Mouse (Mus musculus): ENCODE measurements at regions not wholly inside any gene's neighbourhood (a gene's known extent, or its start where the extent isn't known, plus 50 kb on each side); places are given as distances from the start of the nearest gene placed in this dataset.

GRCm38 (mm10) chr8:12175496-12175895 lies 103.1 kb upstream of the A230072I06Rik start:
- Histone ChIP-seq H3K36me3 (ENCODE audit: control insufficient read depth, insufficient read depth, low read length) (no peaks in the 10 kb centered on the region), H3K27me3 (replicated peaks; ENCODE audit: control insufficient read depth, insufficient read depth, low read length) (no peaks in the 10 kb centered on the region), H3K27ac (ENCODE audit: low read length) (no peak overlapping the region), H3K4me2 (ENCODE audit: low read depth, low read length) (no peak overlapping the region), H3K4me1 (ENCODE audit: control insufficient read depth, insufficient read depth, low read length) (no peaks in the 10 kb centered on the region), H3K9ac (ENCODE audit: low read depth, low read length) (no peak overlapping the region), H3K4me3 (ENCODE audit: low read length) (no peak overlapping the region), H3K9me3 (ENCODE audit: control insufficient read depth, low read length) (no peaks in the 10 kb centered on the region)
- 61% methylated on average over 13 of the region's 13 CpGs for WGBS
- no peak for ATAC-seq

DNA sequence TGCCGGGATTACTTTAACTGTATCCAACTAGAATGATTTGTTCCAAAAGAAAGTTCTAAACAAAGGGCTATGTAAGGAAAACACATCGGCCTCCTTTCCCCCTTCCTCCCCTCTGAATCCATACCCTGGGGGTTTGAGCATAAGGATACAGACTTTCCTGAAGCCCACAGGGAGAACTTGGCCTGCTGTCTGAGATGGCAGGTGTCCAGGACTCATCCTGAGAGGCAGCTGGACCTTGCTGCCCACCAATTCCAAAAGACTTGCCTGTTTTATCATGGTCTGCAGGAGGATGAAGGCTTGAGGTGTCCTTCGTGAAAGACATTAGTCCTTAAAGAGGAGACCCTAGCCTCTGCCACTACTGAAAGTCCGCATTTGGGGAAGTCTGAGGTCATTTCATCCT lies 94.0 kb upstream of the A230072I06Rik start:
- H3K9me3 ChIP-seq (ENCODE audit: control insufficient read depth, low read length): no peaks in the 10 kb centered on the region
- H3K4me1 ChIP-seq (ENCODE audit: control insufficient read depth, insufficient read depth, low read length): no peaks in the 10 kb centered on the region
- no peak overlapping the region for H3K4me2 ChIP-seq (ENCODE audit: low read depth, low read length)
- 82% methylated on average over 4 of the region's 4 CpGs for WGBS
- ATAC-seq: no peak
- H3K9ac ChIP-seq (ENCODE audit: low read depth, low read length): no peak overlapping the region
- H3K27me3 ChIP-seq (replicated peaks; ENCODE audit: control insufficient read depth, insufficient read depth, low read length): no peaks in the 10 kb centered on the region
- no peaks in the 10 kb centered on the region for H3K36me3 ChIP-seq (ENCODE audit: control insufficient read depth, insufficient read depth, low read length)
- no peak overlapping the region for H3K27ac ChIP-seq (ENCODE audit: low read length)
- H3K4me3 ChIP-seq (ENCODE audit: low read length): no peak overlapping the region

GRCm38 (mm10) chr8:12187366-12187765 lies 91.3 kb upstream of the A230072I06Rik start:
- H3K4me1 ChIP-seq (ENCODE audit: control insufficient read depth, insufficient read depth, low read length): no peaks in the 10 kb centered on the region
- no peaks in the 10 kb centered on the region for H3K27me3 ChIP-seq (replicated peaks; ENCODE audit: control insufficient read depth, insufficient read depth, low read length)
- 84% methylated on average over 3 of the region's 3 CpGs for WGBS
- no peak overlapping the region for H3K27ac ChIP-seq (ENCODE audit: low read length)
- no peaks in the 10 kb centered on the region for H3K9me3 ChIP-seq (ENCODE audit: control insufficient read depth, low read length)
- no peak for ATAC-seq
- H3K4me2 ChIP-seq (ENCODE audit: low read depth, low read length): no peak overlapping the region
- no peaks in the 10 kb centered on the region for H3K36me3 ChIP-seq (ENCODE audit: control insufficient read depth, insufficient read depth, low read length)
- no peak overlapping the region for H3K4me3 ChIP-seq (ENCODE audit: low read length)
- no peak overlapping the region for H3K9ac ChIP-seq (ENCODE audit: low read depth, low read length)

DNA sequence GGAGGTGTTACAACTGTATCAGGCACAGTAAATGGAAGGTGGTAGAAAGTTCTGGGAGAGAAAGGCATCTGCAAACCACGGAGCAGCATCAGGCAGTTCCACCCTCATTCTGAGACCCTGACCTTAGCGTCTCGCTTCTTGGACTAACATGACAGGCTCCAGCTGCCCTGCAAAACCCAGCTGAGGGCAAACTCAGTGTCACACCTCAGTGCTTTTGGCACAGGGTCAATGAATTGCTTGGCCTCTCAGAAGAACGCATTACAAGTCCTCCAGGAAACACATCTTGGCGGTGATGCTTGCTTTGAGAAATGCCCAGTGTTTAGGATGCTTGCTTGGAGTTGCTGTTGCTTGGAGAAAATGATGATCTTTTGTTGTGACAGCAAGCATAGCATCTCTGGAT lies 90.2 kb upstream of the A230072I06Rik start:
- 61% methylated on average over 5 of the region's 5 CpGs for WGBS
- ATAC-seq: no peak
- H3K27ac ChIP-seq (ENCODE audit: low read length): no peak overlapping the region
- H3K9ac ChIP-seq (ENCODE audit: low read depth, low read length): no peak overlapping the region
- no peak overlapping the region for H3K4me2 ChIP-seq (ENCODE audit: low read depth, low read length)
- H3K9me3 ChIP-seq (ENCODE audit: control insufficient read depth, low read length): no peaks in the 10 kb centered on the region
- H3K4me1 ChIP-seq (ENCODE audit: control insufficient read depth, insufficient read depth, low read length): no peaks in the 10 kb centered on the region
- H3K27me3 ChIP-seq (replicated peaks; ENCODE audit: control insufficient read depth, insufficient read depth, low read length): no peaks in the 10 kb centered on the region
- H3K4me3 ChIP-seq (ENCODE audit: low read length): no peak overlapping the region
- no peaks in the 10 kb centered on the region for H3K36me3 ChIP-seq (ENCODE audit: control insufficient read depth, insufficient read depth, low read length)

GRCm38 (mm10) chr8:12188960-12189359 lies 89.7 kb upstream of the A230072I06Rik start:
- Histone ChIP-seq H3K27me3 (replicated peaks; ENCODE audit: control insufficient read depth, insufficient read depth, low read length) (no peaks in the 10 kb centered on the region), H3K9me3 (ENCODE audit: control insufficient read depth, low read length) (no peaks in the 10 kb centered on the region), H3K4me3 (ENCODE audit: low read length) (no peak overlapping the region), H3K27ac (ENCODE audit: low read length) (no peak overlapping the region), H3K36me3 (ENCODE audit: control insufficient read depth, insufficient read depth, low read length) (no peaks in the 10 kb centered on the region), H3K9ac (ENCODE audit: low read depth, low read length) (no peak overlapping the region), H3K4me1 (ENCODE audit: control insufficient read depth, insufficient read depth, low read length) (no peaks in the 10 kb centered on the region), H3K4me2 (ENCODE audit: low read depth, low read length) (no peak overlapping the region)
- 80% methylated on average over 4 of the region's 4 CpGs for WGBS
- no peak for ATAC-seq

DNA sequence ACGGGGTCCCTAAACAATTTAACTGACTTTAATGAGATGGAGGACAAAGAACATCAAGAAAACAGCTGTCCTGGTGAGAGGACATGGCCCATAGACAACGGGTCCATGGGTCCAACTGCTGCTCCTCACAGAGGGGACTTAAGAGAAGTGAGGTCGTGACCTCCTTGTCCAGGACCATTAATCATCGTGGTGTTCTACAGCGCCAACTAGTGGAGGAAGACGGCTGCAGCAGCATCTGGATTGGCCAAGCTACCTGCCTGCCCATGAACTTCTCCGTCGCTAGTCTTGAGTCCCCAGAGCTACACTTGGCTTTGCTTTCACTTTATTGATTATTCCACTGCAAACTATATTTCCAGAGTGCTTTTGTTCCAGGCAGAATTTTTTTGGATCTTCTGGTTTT lies 86.6 kb upstream of the A230072I06Rik start:
- no peak overlapping the region for H3K9ac ChIP-seq (ENCODE audit: low read depth, low read length)
- H3K36me3 ChIP-seq (ENCODE audit: control insufficient read depth, insufficient read depth, low read length): no peaks in the 10 kb centered on the region
- no peak overlapping the region for H3K4me3 ChIP-seq (ENCODE audit: low read length)
- no peak overlapping the region for H3K27ac ChIP-seq (ENCODE audit: low read length)
- WGBS: 30% methylated on average over 8 of the region's 8 CpGs
- H3K4me1 ChIP-seq (ENCODE audit: control insufficient read depth, insufficient read depth, low read length): no peaks in the 10 kb centered on the region
- H3K27me3 ChIP-seq (replicated peaks; ENCODE audit: control insufficient read depth, insufficient read depth, low read length): no peaks in the 10 kb centered on the region
- H3K9me3 ChIP-seq (ENCODE audit: control insufficient read depth, low read length): no peaks in the 10 kb centered on the region
- no peak overlapping the region for H3K4me2 ChIP-seq (ENCODE audit: low read depth, low read length)
- ATAC-seq: no peak

DNA sequence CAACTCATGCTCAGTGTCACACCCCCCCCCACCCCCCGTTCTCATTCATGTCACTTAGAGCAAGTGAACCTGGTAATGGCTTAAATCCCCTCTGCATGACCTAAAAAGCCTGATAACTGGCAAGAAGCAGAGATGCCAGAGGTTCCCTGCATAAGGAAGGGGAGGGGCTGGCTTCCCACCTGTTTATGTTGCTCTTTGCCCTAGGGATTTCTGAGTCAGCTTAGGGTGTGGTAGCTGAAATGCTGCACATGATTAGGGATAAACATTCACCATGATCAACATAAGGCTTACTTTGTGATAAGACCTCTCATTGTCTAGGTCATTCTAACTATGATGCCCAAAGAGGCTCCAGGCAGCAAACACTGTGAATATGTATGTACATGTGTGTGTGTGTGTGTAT lies 72.7 kb upstream of the A230072I06Rik start:
- Histone ChIP-seq H3K9me3 (ENCODE audit: control insufficient read depth, low read length) (no peaks in the 10 kb centered on the region), H3K27me3 (replicated peaks; ENCODE audit: control insufficient read depth, insufficient read depth, low read length) (no peaks in the 10 kb centered on the region), H3K36me3 (ENCODE audit: control insufficient read depth, insufficient read depth, low read length) (no peaks in the 10 kb centered on the region), H3K4me1 (ENCODE audit: control insufficient read depth, insufficient read depth, low read length) (no peaks in the 10 kb centered on the region), H3K9ac (ENCODE audit: low read depth, low read length) (no peak overlapping the region), H3K4me2 (ENCODE audit: low read depth, low read length) (no peak overlapping the region), H3K27ac (ENCODE audit: low read length) (no peak overlapping the region), H3K4me3 (ENCODE audit: low read length) (no peak overlapping the region)
- ATAC-seq: 0 out of 2 replicates have a peak, but pooled peaks have one; percentile 16
- whole genome bisulfite sequencing: 72% methylated on average over 1 of the region's 1 CpGs

DNA sequence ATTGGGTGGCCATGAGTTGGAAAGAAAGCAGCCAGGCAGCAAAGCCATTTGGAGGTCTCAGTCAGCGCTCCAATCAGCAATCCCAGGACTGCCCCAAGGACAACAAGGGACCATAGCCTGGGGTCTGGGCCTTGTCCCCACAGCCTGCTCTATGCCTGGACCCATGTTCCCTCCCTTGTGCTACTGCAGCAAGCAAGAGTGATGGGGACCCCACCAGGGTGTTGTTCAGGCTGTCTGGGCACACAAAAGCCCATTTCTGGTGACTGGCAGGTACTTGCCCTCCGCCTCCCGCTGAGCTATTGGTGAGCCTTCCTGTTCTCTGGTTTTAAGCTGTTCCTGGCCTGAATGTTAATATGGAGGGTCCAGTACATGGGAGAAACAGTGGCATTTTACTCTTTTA lies 71.2 kb upstream of the A230072I06Rik start:
- WGBS: 94% methylated on average over 3 of the region's 3 CpGs

GRCm38 (mm10) chr8:12213774-12214173 lies 64.8 kb upstream of the A230072I06Rik start:
- ATAC-seq: no peak
- 50% methylated on average over 7 of the region's 7 CpGs for WGBS
- Histone ChIP-seq H3K4me1 (ENCODE audit: control insufficient read depth, insufficient read depth, low read length) (no peaks in the 10 kb centered on the region), H3K9me3 (ENCODE audit: control insufficient read depth, low read length) (no peaks in the 10 kb centered on the region), H3K4me2 (ENCODE audit: low read depth, low read length) (no peak overlapping the region), H3K27ac (ENCODE audit: low read length) (no peak overlapping the region), H3K27me3 (replicated peaks; ENCODE audit: control insufficient read depth, insufficient read depth, low read length) (no peaks in the 10 kb centered on the region; the same call in 1 of the 2 replicates), H3K9ac (ENCODE audit: low read depth, low read length) (no peak overlapping the region), H3K4me3 (ENCODE audit: low read length) (no peak overlapping the region), H3K36me3 (ENCODE audit: control insufficient read depth, insufficient read depth, low read length) (no peaks in the 10 kb centered on the region)

More for the DNA sequence above, 71.2 kb upstream of the A230072I06Rik start:
- ATAC-seq: no peak
- H3K9ac ChIP-seq (ENCODE audit: low read depth, low read length): no peak overlapping the region
- no peaks in the 10 kb centered on the region for H3K4me1 ChIP-seq (ENCODE audit: control insufficient read depth, insufficient read depth, low read length)
- H3K27ac ChIP-seq (ENCODE audit: low read length): no peak overlapping the region
- H3K36me3 ChIP-seq (ENCODE audit: control insufficient read depth, insufficient read depth, low read length): no peaks in the 10 kb centered on the region
- H3K27me3 ChIP-seq (replicated peaks; ENCODE audit: control insufficient read depth, insufficient read depth, low read length): no peaks in the 10 kb centered on the region
- H3K9me3 ChIP-seq (ENCODE audit: control insufficient read depth, low read length): no peaks in the 10 kb centered on the region
- no peak overlapping the region for H3K4me3 ChIP-seq (ENCODE audit: low read length)
- no peak overlapping the region for H3K4me2 ChIP-seq (ENCODE audit: low read depth, low read length)

GRCm38 (mm10) chr8:12214205-12215019 lies 64.2 kb upstream of the A230072I06Rik start:
- no peak overlapping the region for H3K9ac ChIP-seq (ENCODE audit: low read depth, low read length)
- WGBS: 28% methylated on average over 24 of the region's 24 CpGs
- H3K27me3 ChIP-seq (replicated peaks; ENCODE audit: control insufficient read depth, insufficient read depth, low read length): no peaks in the 10 kb centered on the region; the same call in 1 of the 2 replicates
- no peaks in the 10 kb centered on the region for H3K9me3 ChIP-seq (ENCODE audit: control insufficient read depth, low read length)
- H3K4me1 ChIP-seq (ENCODE audit: control insufficient read depth, insufficient read depth, low read length): no peaks in the 10 kb centered on the region
- ATAC-seq: no peak
- H3K27ac ChIP-seq (ENCODE audit: low read length): no peak overlapping the region
- no peaks in the 10 kb centered on the region for H3K36me3 ChIP-seq (ENCODE audit: control insufficient read depth, insufficient read depth, low read length)
- H3K4me2 ChIP-seq (ENCODE audit: low read depth, low read length): no peak overlapping the region
- no peak overlapping the region for H3K4me3 ChIP-seq (ENCODE audit: low read length)
